Mouse (Mus musculus) liver, embryonic 14.5 days (tissue): ENCODE measurements around the gene Plekhh3. TPM values are rescaled to one million over a fixed set of nuclear protein-coding genes. Genes with fewer than 3 reads are reported as not detected.

Source experiments
- ATAC-seq: fragments of 200-750 bp; cut with Nextera tagmentation; 2 replicates; pipeline ENCODE4 v1.8.0; 2017; ENCODE audit warnings: moderate number of reproducible peaks, mild to moderate bottlenecking, moderate library complexity; ENCODE audit not compliant: insufficient read depth
- DNase-seq, 3 experiments: peaks; one replicate each; pipeline ENCODE4 v3.0.0-alpha.2; 2012 to 2013; ENCODE audit warnings: low read depth in 3 of 3, low spot score in 3 of 3
- H3K27ac ChIP-seq: fragments of 300-500 bp; sonication (generic); 2 replicates; pipeline ENCODE4 v1.5.1; 2014; ENCODE audit warnings: moderate library complexity, mild to moderate bottlenecking, control low read depth, inconsistent platforms
- H3K27me3 ChIP-seq: fragments of 300-500 bp; sonication (generic); 2 replicates; pipeline ENCODE4 v1.6.1; 2014; ENCODE audit warnings: mild to moderate bottlenecking, low read length, moderate library complexity; ENCODE audit not compliant: control insufficient read depth, insufficient read depth
- H3K36me3 ChIP-seq: fragments of 300-500 bp; sonication (generic); replicated peaks from 2 replicates; pipeline ENCODE4 v1.6.1; 2014; ENCODE audit warnings: low read depth; ENCODE audit not compliant: control insufficient read depth, insufficient read depth
- H3K4me1 ChIP-seq, 2 experiments: fragments of 200-500 bp in 1 of 2; fragments of 300-500 bp in 1 of 2; sonication (generic) in 1 of 2; replicated peaks; 2 replicates each; pipeline ENCODE4 v1.6.1; 2012 to 2014; ENCODE audit warnings: antibody characterized with exemption in 1 of 2, inconsistent platforms in 1 of 2, low read length in 1 of 2; ENCODE audit not compliant: control insufficient read depth in 2 of 2, insufficient read depth in 2 of 2
- H3K4me2 ChIP-seq: fragments of 300-500 bp; sonication (generic); 2 replicates; pipeline ENCODE4 v1.6.1; 2014; ENCODE audit warnings: low read depth, mild to moderate bottlenecking, control low read depth, moderate library complexity
- H3K4me3 ChIP-seq, 2 experiments: fragments of 200-500 bp in 1 of 2; fragments of 300-500 bp in 1 of 2; sonication (generic) in 1 of 2; 2 replicates each; pipeline ENCODE4 v1.5.1; 2012 to 2014; ENCODE audit warnings: low read depth in 2 of 2, low read length in 2 of 2, mild to moderate bottlenecking in 2 of 2, control low read depth in 1 of 2, inconsistent platforms in 1 of 2, moderate library complexity in 1 of 2; ENCODE audit not compliant: insufficient read depth in 1 of 2
- H3K9ac ChIP-seq: fragments of 300-500 bp; sonication (generic); replicated peaks from 2 replicates; pipeline ENCODE4 v1.6.1; 2014; ENCODE audit warnings: mild to moderate bottlenecking, control low read depth, moderate library complexity
- H3K9me3 ChIP-seq: fragments of 300-500 bp; sonication (generic); 2 replicates; pipeline ENCODE4 v1.6.1; 2016; ENCODE audit warnings: low read length, mixed read lengths; ENCODE audit not compliant: control insufficient read depth
- CTCF ChIP-seq: IDR thresholded peaks from 2 replicates; pipeline ENCODE4 v1.5.1; 2016; ENCODE audit warnings: antibody characterized with exemption, low read depth, control low read depth
- EP300 ChIP-seq: IDR thresholded peaks from 2 replicates; pipeline ENCODE4 v1.6.1; 2016; ENCODE audit warnings: antibody characterized with exemption, low read depth
- WGBS: fragments of 180-500 bp; shearing (Covaris S2); extraction: QIAGEN DNeasy Blood & Tissue Kit; methylation state at CpG from one replicate; pipeline ENCODE4 v1.1.7; 2014; ENCODE audit not compliant: insufficient replicate concordance; 5-methylcytosine and 5-hydroxymethylcytosine counted together
- polyA plus RNA-seq, 2 experiments: library from polyadenylated mRNA; depleted of rRNA in 1 of 2; stranded (reverse) in 1 of 2; unstranded in 1 of 2; fragments of >200 nt; fragmentation: Nextera tagmentation in 1 of 2; extraction: Ambion mirVana in 1 of 2; gene quantifications; 2 replicates each; pipeline versions ENCODE4 v1.2.1 to v1.2.3; 2012 to 2014

Gene Plekhh3
- polyA plus RNA-seq, 2 experiments: 1.0 to 1.1 TPM

DNA sequence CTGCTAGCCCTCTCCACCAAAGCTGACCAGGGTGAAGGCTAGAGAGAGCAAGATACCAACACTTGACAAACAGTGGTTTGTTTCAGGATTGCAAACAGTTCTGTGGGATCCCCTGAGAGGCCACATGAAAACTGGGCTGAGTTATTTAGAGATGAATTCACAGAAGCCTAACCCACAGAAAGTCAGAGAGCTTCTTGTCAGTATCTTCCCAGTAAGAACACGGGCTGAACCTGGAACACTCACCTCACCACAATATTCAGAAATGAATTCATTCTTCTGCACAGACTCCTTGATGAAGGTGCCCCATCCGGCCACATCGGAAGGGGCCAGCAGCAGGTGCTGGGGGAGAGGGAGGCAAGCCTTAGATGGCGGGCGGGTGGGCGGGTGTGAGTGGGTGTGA lies 23.5 kb upstream of the Plekhh3 start:
- H3K9me3 ChIP-seq: no peaks in the 10 kb centered on the region
- no peak overlapping the region for H3K27ac ChIP-seq
- no peak overlapping the region for H3K4me3 ChIP-seq
- no peak overlapping the region for H3K4me2 ChIP-seq
- no peak overlapping the region for H3K9ac ChIP-seq
- no peak for TF ChIP-seq CTCF
- TF ChIP-seq EP300: no peak
- WGBS: 77% methylated on average over 6 of the region's 6 CpGs
- ATAC-seq (no peak), DNase-seq (no peak)
- peaks cover 13% of the 10 kb centered on the region; the same call in 1 of the 2 replicates for H3K36me3 ChIP-seq
- H3K4me1 ChIP-seq: peaks cover 15 to 27% of the 10 kb centered on the region in 2 experiments
- H3K27me3 ChIP-seq: no peaks in the 10 kb centered on the region

DNA sequence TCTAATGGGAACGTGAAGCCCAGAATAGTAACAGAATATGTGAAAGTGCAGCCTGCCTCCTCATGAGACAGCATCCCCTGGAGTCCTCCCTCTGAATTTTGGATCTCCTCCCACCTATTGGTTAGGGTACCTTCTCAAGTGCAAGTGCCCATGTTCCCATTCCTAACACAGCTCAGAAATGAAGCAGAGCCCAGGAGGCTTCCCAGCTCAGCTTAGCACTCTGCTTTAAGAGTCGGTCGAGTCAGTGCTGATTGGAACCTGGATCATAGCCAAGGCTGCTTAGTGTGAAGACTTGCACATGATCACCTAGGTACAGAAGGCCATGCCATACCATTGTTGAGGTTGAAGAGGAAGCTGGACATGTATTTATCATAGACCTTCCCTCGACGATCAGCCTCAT lies 23.0 kb upstream of the Plekhh3 start:
- Histone ChIP-seq H3K4me3 (no peak overlapping the region), H3K9ac (no peak overlapping the region), H3K4me2 (no peak overlapping the region), H3K9me3 (no peaks in the 10 kb centered on the region), H3K4me1 (peaks cover 16 to 27% of the 10 kb centered on the region in 2 experiments), H3K27ac (no peak overlapping the region), H3K27me3 (no peaks in the 10 kb centered on the region), H3K36me3 (peaks cover 9% of the 10 kb centered on the region; the same call in 1 of the 2 replicates)
- WGBS: 69% methylated on average over 5 of the region's 5 CpGs
- DNase-seq: no peak
- TF ChIP-seq EP300 (no peak), CTCF (no peak)
- ATAC-seq: no peak

DNA sequence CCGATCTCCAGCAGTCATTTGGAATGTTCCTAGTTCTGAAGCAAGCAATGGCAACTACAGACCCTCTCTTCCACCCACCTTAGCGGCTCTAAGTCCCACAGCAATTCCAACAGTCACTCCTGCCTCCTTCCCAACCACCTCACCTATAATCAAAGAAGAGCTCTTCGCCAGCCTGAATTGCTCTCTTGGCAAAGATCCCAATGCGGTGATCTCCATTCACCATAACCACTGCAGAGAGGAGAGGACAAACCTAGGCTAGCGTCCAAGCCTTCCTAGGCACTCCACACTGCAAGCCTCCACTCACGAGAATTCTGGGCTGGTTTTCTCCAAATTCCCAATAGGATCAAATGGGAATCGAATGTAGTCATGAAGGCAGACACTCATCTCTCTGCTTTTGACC lies 21.9 kb upstream of the Plekhh3 start:
- Histone ChIP-seq H3K27me3 (no peaks in the 10 kb centered on the region), H3K4me1 (peaks cover 22 to 32% of the 10 kb centered on the region in 2 experiments), H3K9ac (no peak overlapping the region), H3K36me3 (peaks cover 2% of the 10 kb centered on the region; the same call in 1 of the 2 replicates), H3K9me3 (no peaks in the 10 kb centered on the region), H3K4me2 (no peak overlapping the region), H3K27ac (no peak overlapping the region), H3K4me3 (no peak overlapping the region)
- DNase-seq (no peak), ATAC-seq (no peak)
- no peak for TF ChIP-seq EP300
- TF ChIP-seq CTCF: no peak
- 75% methylated on average over 7 of the region's 7 CpGs for WGBS

DNA sequence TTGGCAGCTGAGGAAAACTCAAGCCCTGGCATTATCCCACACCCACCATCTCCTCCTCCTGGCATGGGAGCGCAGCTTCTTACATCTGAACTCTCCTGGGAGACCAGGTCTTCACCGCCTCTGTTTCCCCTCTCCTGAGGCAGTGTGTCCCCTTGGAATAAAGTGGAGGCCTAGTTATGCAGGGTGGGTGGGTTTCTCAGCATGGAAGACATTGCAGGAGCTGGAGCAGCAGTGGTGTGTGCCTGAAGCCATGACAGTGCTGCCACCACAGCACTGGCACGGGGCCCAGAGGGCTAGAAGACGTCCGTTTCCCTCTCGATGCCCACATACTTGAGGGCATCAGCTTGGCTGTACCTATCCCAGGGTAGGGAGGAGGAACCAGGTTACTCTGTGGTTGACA lies 21.5 kb upstream of the Plekhh3 start:
- no peak for TF ChIP-seq EP300
- no peak for TF ChIP-seq CTCF
- Histone ChIP-seq H3K4me1 (peaks cover 22 to 32% of the 10 kb centered on the region in 2 experiments), H3K9me3 (no peaks in the 10 kb centered on the region), H3K27me3 (no peaks in the 10 kb centered on the region), H3K27ac (no peak overlapping the region), H3K4me2 (no peak overlapping the region), H3K4me3 (no peak overlapping the region), H3K9ac (no peak overlapping the region), H3K36me3 (no peaks in the 10 kb centered on the region; the same call in 1 of the 2 replicates)
- DNase-seq: no peak
- 88% methylated on average over 6 of the region's 6 CpGs for WGBS
- no peak for ATAC-seq

DNA sequence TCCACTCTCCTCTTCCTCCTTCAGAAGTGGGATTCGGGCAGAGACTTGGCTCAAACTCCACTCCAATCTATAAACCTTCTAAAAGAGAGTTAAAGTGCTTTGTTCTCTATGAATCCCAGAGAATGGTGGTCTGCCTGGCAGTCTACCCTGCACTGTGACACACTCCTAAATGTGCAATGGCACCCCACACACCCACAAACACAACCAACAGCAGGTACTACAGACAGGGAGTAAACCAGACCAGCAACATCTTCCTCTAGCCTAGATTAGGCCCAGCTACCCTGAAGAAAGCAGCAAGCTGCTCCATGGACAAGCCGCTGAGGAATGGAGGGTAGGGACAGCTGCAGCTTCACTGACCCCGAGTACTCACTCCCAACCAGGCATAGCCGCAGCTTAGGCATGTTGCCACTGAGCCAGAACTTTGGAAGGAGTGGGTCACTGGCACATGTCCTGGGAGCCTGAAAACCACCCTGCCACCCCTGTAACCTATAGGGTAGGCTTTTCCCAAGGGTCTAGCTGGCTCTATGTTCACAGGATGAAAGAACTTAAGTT lies 20.8 kb upstream of the Plekhh3 start:
- H3K27me3 ChIP-seq: no peaks in the 10 kb centered on the region
- no peak overlapping the region for H3K4me2 ChIP-seq
- WGBS: 83% methylated on average over 4 of the region's 4 CpGs
- H3K4me3 ChIP-seq: no peak overlapping the region
- no peak for TF ChIP-seq EP300
- TF ChIP-seq CTCF: no peak
- H3K36me3 ChIP-seq: no peaks in the 10 kb centered on the region
- H3K9me3 ChIP-seq: no peaks in the 10 kb centered on the region
- ATAC-seq: no peak
- H3K9ac ChIP-seq: no peak overlapping the region
- H3K27ac ChIP-seq: peak overlapping the region; percentile 2; the same call in 1 of the 2 replicates
- no peak for DNase-seq
- H3K4me1 ChIP-seq: peaks cover 22 to 32% of the 10 kb centered on the region in 2 experiments
